Mouse (Mus musculus) A20 (cell line): ENCODE measurements around the gene Prelp.
A peak's percentile ranks its signal among the peaks of the same experiment; 100 is the strongest.

ENCODE experiments used
- DNase-seq: peaks from one replicate; pipeline ENCODE4 v3.0.0-alpha.2; 2011; ENCODE audit warnings: low read depth, low spot score

The Prelp gene

GRCm38 (mm10) chr1:133934354-133934963 is 13.2 kb upstream of the Prelp start:
- no peak for DNase-seq

GRCm38 (mm10) chr1:133933301-133934195 is 12.3 kb upstream of the Prelp start:
- no peak for DNase-seq

DNA sequence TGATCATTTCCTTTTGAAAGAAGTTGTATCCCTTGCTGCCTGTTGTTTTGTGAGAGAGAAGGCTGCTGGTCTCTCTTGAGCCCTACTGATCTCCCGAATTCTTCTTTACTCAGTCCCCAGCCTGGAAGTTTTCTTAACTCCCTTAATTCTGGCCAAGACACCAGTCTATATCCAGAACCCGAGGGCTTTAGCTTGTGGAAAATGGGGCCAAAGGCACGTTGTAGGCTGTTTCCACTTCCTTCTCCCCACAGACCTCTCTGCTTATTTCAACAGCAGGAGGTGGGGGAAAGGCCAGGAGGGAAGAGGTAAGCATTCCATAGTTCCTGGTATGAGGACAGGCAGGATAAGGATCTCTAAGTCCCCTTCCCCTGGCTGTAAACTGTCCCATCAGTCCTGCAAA is 8.8 kb upstream of the Prelp start:
- no peak for DNase-seq

DNA sequence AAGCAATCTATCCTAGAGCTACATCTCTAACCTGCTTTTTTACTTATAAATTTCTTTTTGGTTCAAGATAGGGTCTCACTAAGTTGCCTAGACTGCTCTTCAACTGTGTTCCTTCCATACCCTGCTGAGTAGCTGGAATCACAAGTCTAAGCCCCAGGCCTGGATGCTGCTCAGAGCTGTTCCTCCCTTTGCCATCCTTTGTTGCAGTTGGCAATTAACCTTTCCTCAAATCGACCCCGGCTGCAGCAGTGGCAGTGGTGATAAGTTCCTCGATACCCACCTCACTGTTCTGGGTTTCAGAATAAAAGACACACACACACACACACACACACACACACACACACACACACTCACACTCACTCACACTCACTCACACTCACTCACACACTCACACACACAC is 4.0 kb upstream of the Prelp start:
- no peak for DNase-seq

DNA sequence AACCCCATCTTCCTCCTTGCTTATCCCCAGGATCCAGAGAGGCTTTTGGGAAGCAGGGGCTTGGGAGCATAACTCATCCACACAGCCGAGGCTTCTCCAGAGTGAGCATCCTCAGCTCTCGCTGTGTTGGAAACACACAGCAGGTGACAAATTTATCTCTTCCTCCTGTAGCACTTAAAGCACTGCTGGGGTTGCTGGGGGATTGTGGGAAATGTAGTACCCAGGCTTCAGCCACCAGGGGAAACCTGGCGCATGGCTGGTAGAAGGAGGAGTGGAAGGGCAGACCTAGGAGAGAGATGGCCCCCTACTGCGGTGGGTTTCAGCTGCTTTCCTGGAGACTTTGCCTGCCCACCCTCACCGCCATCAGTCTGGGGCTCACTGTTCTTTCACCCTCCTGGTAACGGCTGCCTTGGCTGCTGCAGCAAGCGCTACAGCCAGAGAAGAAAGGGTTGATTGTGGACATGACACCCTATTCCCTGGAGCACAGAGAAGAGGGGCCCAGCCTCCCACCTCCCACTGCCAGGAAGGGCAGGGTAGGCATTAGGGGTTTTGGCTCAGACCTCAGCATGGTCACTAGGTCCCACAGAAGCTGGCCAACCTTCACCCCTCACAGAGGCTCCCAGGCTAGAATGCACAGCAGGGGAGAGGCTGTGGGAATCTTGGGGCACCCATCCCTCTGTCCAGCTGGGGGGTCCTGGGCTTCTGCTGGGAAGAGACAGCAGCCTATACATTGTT is 3.1 kb upstream of the Prelp start:
- DNase-seq, result peak; percentile 43

DNA sequence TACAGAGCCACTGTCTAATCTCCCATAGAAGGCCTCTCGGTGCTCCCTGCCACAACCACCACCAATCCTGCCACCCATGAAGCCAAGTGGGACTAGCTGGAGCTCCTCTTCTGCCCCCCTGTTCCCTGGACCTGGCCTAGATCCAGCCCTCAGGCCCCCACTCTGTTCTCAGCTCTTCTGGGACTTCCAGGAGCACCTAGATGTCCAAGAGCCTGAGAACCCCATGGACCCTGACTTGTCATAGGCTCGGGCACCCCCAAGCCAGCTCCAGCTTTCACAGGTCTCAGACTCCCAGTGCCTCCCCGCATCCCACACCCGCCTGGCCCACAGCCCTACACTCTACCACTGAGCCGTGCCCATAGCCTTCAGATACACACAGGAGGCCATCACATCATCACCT is 1.9 kb upstream of the Prelp start:
- DNase-seq, result no peak

GRCm38 (mm10) chr1:133920876-133921275 is 338 bp downstream of the Prelp start:
- DNase-seq, result no peak

GRCm38 (mm10) chr1:133920401-133920800 is 813 bp downstream of the Prelp start:
- no peak for DNase-seq

DNA sequence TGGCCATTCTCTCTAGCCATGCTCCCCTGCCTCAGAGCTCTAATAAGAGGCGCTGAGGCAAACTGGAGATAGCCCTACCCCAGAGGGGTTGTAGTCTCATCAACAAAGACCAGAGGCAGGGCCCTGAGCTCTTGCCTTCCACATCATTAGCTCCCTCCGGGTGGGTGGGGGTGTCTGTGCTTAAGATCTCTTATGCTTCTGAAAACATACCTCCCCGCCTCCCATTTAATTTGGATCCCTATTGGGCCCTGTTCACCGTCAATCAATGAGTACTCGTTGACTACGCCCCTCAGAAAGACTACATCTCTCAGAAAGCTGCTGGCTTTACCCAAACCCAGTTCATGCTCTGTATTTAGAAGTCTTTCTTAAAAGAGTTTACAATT is 3.1 kb downstream of the Prelp start:
- no peak for DNase-seq

- no peak for DNase-seq
These were observed 3.6 kb downstream of the Prelp start for GRCm38 (mm10) chr1:133917456-133918087.

DNA sequence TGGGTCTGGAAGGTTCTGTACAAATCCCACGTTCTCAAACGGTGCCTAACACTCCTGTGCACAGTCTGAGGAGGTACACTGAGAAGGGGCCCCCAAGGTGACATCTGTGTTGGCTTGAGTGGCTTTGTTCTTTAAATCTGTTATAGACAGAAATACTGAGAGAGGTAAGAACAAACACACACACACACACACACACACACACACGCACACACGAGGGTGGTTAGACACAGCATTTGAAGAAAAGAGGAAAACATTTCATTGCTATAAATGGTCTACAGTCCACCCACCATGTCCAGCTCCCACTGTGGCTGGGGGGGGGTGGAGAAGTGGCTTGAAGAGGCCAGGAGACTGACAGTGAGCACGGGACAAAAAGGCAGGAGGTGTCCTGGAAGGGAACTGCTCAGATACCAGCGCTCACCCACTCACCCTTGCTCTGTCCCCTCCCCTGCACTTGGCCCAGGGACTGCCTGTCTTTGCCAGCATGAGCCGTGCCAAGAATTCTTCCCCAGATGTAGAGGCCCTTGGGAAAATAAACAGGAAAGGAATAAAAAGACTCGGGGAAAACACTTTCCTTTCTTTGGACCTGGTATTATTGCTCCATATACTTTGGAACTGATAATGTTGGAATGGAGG is 5.4 kb downstream of the Prelp start:
- no peak for DNase-seq

GRCm38 (mm10) chr1:133915115-133915514 is 6.1 kb downstream of the Prelp start:
- no peak for DNase-seq

DNA sequence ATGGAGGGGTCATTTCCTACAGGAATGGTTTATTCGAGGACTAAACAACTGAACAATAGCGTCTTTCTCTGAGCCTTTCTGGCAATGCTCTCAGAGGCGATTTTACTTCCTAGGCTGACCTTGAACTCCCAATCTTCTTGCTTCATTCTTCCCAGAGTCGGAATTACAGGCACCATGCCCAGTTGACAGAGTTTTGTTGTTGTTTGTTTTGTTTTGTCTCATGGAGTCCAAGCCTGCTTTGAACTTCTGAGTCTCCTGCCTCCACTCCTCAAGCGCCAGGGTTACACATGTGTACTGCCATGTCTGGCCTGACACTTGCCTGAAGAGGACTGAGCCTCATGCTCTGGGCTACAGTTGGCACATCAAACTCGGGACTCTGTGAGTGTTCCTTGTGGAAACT is 8.2 kb downstream of the Prelp start:
- no peak for DNase-seq

GRCm38 (mm10) chr1:133911456-133911855 is 9.8 kb downstream of the Prelp start:
- peak; percentile 47 for DNase-seq

- no peak for DNase-seq
These were observed 10.2 kb downstream of the Prelp start for GRCm38 (mm10) chr1:133911008-133911407.

- no peak for DNase-seq
These were observed 11.1 kb downstream of the Prelp start for GRCm38 (mm10) chr1:133910108-133910507.

DNA sequence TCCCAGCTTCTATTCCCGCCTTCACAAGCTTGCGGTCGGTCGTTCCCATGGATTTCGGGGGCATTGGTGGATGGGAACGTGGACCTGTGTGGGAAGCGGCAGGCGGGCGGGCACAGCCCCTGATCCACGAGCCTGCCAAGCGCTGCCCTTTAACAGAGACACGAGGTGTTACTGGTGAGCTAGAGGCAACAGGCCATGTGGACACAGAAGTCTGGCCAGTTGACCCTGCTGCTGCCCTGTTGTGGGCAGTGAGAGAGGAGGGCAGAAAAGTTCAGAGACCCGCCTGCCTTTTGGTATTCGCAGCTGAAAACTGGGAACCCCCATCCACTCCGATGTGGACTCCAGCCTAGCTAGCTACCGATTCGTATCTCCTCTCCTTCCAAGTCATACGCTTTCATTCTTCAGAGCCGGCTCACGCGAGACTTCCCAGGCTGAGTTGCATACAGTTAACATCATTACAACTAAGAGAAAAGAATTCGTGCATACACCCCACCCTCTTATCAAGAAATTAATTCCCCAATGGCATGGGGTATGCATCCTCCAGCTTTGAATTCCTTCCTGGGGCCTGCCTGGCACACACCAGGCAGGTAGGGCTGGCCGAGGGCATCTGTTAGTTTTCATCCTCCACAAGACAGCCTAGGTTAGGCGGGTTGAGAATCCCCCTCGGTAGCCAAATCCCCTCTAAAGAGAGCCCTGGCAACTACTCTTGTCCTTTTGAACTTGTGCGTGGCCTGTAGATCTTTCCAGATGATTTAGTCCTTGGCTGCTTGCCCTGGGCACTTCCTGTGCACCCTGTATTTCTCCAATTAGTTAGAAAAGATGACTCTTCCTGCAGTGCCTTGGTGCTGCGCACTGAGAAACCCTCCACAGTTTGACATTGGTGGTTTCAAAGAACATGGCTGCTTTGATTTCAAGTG is 12.3 kb downstream of the Prelp start:
- no peak for DNase-seq

DNA sequence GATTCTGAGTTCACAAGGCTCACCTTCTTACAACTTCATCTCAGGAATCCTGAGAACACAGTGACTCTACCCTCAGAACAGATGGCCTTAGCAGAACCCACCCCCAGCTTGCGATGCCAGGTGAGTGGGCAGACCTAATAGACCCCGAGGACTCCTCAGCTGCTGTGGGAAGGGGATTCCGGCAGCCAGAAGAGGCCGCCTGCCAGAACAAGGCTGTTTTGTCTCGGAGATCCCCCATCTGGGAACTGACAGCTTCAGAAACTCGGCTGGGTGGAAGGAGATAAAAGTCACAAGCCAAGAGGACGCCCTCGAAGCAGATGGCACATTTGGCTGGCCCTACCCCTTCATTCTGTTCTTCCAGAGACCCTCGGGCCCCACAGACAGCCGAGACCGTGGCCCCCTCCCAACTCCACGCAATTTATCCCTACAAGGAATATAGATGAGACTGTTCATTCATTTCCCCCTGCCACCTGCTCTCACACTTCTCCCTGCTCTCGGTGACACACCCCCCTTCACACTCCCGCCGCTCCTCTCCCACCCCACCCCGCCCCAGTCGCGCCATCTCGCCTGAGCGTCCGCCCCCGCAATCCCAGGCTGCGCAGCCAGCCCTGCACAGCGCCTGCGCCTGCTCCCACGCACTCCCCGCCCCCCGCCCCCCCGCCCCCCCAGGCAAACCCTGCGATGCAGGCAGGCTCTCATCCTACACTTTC is 13.1 kb downstream of the Prelp start, which contains the start of gene Optc:
Optc (minus strand) TSS at position 51 of the 710 bp plus-strand sequence.
- DNase-seq, result no peak

- DNase-seq, result peak; percentile 10
These were observed 14.8 kb downstream of the Prelp start for GRCm38 (mm10) chr1:133906420-133906819.

GRCm38 (mm10) chr1:133900825-133901224 is 20.4 kb downstream of the Prelp start:
- no peak for DNase-seq
